Comparison of ENCODE assay signal across 12 mouse cellular contexts in the genomic region with DNA sequence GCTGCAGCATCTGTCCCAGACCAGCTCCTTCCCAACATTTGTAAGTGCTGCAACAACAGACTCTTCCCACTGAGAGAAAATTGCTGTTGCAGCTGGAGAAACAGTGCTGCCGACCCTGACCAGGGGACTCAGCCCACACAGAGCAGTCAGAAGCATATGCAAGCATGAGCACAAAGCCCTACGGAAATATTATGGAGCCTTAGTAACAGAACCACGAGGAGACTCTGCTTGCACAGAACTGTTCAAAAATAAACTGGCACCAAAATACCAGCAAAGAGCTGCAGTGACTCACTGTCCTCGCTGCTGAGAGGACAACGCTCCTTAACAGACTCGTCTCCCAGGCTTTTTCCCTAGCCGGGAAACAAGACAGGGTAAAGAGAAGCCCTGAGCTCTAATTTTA. TPM values are rescaled to one million over a fixed set of nuclear protein-coding genes. Genes with fewer than 3 reads are reported as not detected.
DNase-seq lines count a peak whose midpoint lies in the region; ATAC-seq and TF ChIP-seq lines count a peak whose summit lies in the region.
"Had no signal": no experiment of that assay in that cellular context is flagged by ENCODE, and none has a peak within 500 bp of the region (broad histone marks: within the 10 kb centered on the region; RNA-seq: fewer than 3 reads in every experiment).

No protein-coding gene starts in this region.

- H3K9ac ChIP-seq in liver, embryonic 13.5 days, result no peak overlapping the region
- H3K9ac ChIP-seq in liver, postnatal 0 days (replicated peaks), result no peak overlapping the region
- no peak overlapping the region for H3K9ac ChIP-seq in midbrain, embryonic 16.5 days (ENCODE audit: low read depth, low read length)
- H3K9ac ChIP-seq: forebrain, embryonic 12.5 days had no signal

- peak overlapping the region; percentile 13; the same call in 1 of the 2 replicates for H3K4me3 ChIP-seq in gastrocnemius, adult 2 months
- no peak overlapping the region for H3K4me3 ChIP-seq in liver, embryonic 13.5 days (replicated peaks)
- H3K4me3 ChIP-seq in liver, postnatal 0 days (ENCODE audit: low read depth, low read length), result no peak overlapping the region
- no peak overlapping the region for H3K4me3 ChIP-seq in small intestine, adult 2 months (ENCODE audit: low read depth, low read length)
- no peak overlapping the region for H3K4me3 ChIP-seq in midbrain, embryonic 16.5 days (ENCODE audit: low read depth, low read length)
- H3K4me3 ChIP-seq: forebrain, embryonic 12.5 days had no signal

- 81% methylated on average over 7 of the region's 7 CpGs for WGBS in liver, embryonic 13.5 days (ENCODE audit: insufficient replicate concordance)
- 74% methylated on average over 7 of the region's 7 CpGs for WGBS in liver, postnatal 0 days (ENCODE audit: insufficient replicate concordance)
- 67% methylated on average over 7 of the region's 7 CpGs for WGBS in small intestine, adult 2 months
- 81% methylated on average over 7 of the region's 7 CpGs for WGBS in midbrain, embryonic 16.5 days

- intact Hi-C loops in gastrocnemius, adult 2 months (cut with DNase I), result loop anchor here (10.0 kb wide), 1 partner anchor 47 kb away; a partner anchor contains a TSS

- no peak for TF ChIP-seq CTCF in gastrocnemius, adult 2 months (IDR thresholded peaks at IDR 0.05)
- TF ChIP-seq CTCF in liver, postnatal 0 days (IDR thresholded peaks at IDR 0.05; ENCODE audit: low read depth), result no peak
- no peak for TF ChIP-seq CTCF in small intestine, adult 2 months (IDR thresholded peaks at IDR 0.05; ENCODE audit: extremely low read depth, insufficient read length, insufficient replicate concordance, low read depth, low read length)

- no peaks in the 10 kb centered on the region for H3K9me3 ChIP-seq in liver, embryonic 13.5 days (replicated peaks)
- no peaks in the 10 kb centered on the region for H3K9me3 ChIP-seq in liver, postnatal 0 days (ENCODE audit: low read length)
- no peaks in the 10 kb centered on the region for H3K9me3 ChIP-seq in midbrain, embryonic 16.5 days (replicated peaks; ENCODE audit: control insufficient read depth, low read length, poor library complexity, severe bottlenecking)
- H3K9me3 ChIP-seq: forebrain, embryonic 12.5 days had no signal

- no peak for TF ChIP-seq POLR2A in small intestine, adult 2 months (IDR thresholded peaks at IDR 0.05; ENCODE audit: low read depth, low read length)

- no peak overlapping the region for H3K4me2 ChIP-seq in liver, embryonic 13.5 days
- H3K4me2 ChIP-seq in liver, postnatal 0 days (ENCODE audit: low read depth, low read length), result no peak overlapping the region
- no peak overlapping the region for H3K4me2 ChIP-seq in midbrain, embryonic 16.5 days (ENCODE audit: low read length)
- H3K4me2 ChIP-seq: forebrain, embryonic 12.5 days had no signal

- peak; percentile 42 for DNase-seq in gastrocnemius, adult 2 months
- DNase-seq in gastrocnemius, adult 18-20 months (ENCODE audit: low spot score), result no peak
- DNase-seq in liver, embryonic 13.5 days, result no peak
- DNase-seq in liver, postnatal 0 days, result no peak
- peak; percentile 31 to 47 for DNase-seq in layer of hippocampus, postnatal 14 days (ENCODE audit: low spot score in 2 of 2)
- no peak for DNase-seq in kidney, postnatal 36 days
- DNase-seq: cerebellum, postnatal 10 days; midbrain, embryonic 14.5 days had no signal

- H3K27ac ChIP-seq in gastrocnemius, adult 2 months, result peak overlapping the region; percentile 73
- peak overlapping the region; percentile 20 for H3K27ac ChIP-seq in liver, embryonic 13.5 days
- H3K27ac ChIP-seq in liver, postnatal 0 days (ENCODE audit: low read depth), result no peak overlapping the region
- peak overlapping the region; percentile 23; the same call in 1 of the 2 replicates for H3K27ac ChIP-seq in small intestine, adult 2 months (ENCODE audit: insufficient read depth, low read depth, low read length)
- no peak overlapping the region for H3K27ac ChIP-seq in midbrain, embryonic 16.5 days (ENCODE audit: low read length)
- H3K27ac ChIP-seq: forebrain, embryonic 12.5 days had no signal

- peaks cover 67% of the 10 kb centered on the region for H3K4me1 ChIP-seq in liver, embryonic 13.5 days (replicated peaks)
- H3K4me1 ChIP-seq in liver, postnatal 0 days (ENCODE audit: insufficient read depth), result peaks cover 33% of the 10 kb centered on the region
- H3K4me1 ChIP-seq in small intestine, adult 2 months (ENCODE audit: control insufficient read depth, insufficient read depth, insufficient read length, low read length), result peaks cover 12% of the 10 kb centered on the region; the same call in 1 of the 2 replicates
- H3K4me1 ChIP-seq in midbrain, embryonic 16.5 days (ENCODE audit: control insufficient read depth, insufficient read depth, low read length), result no peaks in the 10 kb centered on the region
- H3K4me1 ChIP-seq: forebrain, embryonic 12.5 days had no signal

- H3K27me3 ChIP-seq in liver, embryonic 13.5 days, result no peaks in the 10 kb centered on the region
- no peaks in the 10 kb centered on the region for H3K27me3 ChIP-seq in liver, postnatal 0 days (ENCODE audit: insufficient read depth, low read length)
- H3K27me3 ChIP-seq in small intestine, adult 2 months (ENCODE audit: control insufficient read depth, insufficient read depth, low read length), result no peaks in the 10 kb centered on the region
- no peaks in the 10 kb centered on the region for H3K27me3 ChIP-seq in midbrain, embryonic 16.5 days (ENCODE audit: control insufficient read depth, insufficient read depth, low read depth, low read length)
- H3K27me3 ChIP-seq: forebrain, embryonic 12.5 days had no signal

- no peak for ATAC-seq in liver, embryonic 13.5 days (ENCODE audit: low read depth)
- ATAC-seq in liver, postnatal 0 days, result no peak
- no peak for ATAC-seq in midbrain, embryonic 16.5 days
- ATAC-seq: CD4-positive, CD25-positive, alpha-beta regulatory T cell, adult 4 months had no signal

- 0 out of 2 replicates have a peak, but pooled peaks cover 9% of the 10 kb centered on the region for H3K36me3 ChIP-seq in liver, embryonic 13.5 days
- no peaks in the 10 kb centered on the region for H3K36me3 ChIP-seq in liver, postnatal 0 days (replicated peaks; ENCODE audit: insufficient read depth, low read length)
- no peaks in the 10 kb centered on the region for H3K36me3 ChIP-seq in small intestine, adult 2 months (ENCODE audit: control insufficient read depth, insufficient read depth, low read length)
- H3K36me3 ChIP-seq in midbrain, embryonic 16.5 days (ENCODE audit: control insufficient read depth, insufficient read depth, low read length), result no peaks in the 10 kb centered on the region
- H3K36me3 ChIP-seq: forebrain, embryonic 12.5 days had no signal

- no peak for TF ChIP-seq EP300 in liver, postnatal 0 days (IDR thresholded peaks at IDR 0.05; ENCODE audit: low read depth)

RNA-seq across cellular contexts. Expression of a gene that starts 47.0 kb away (rescaled TPM):
- 10 to 100 TPM; 43.7 to 70.1 TPM for total RNA-seq in gastrocnemius, adult 2 months (2021)
- 10 to 100 TPM; 49.4 to 75.6 TPM for total RNA-seq in gastrocnemius, adult 18-20 months (2021)
- 45.0 and 58.2 TPM in 2 replicates for polyA plus RNA-seq in liver, embryonic 13.5 days (2015; fragmentation: Nextera tagmentation; extraction: Ambion mirVana)
- polyA plus RNA-seq in liver, postnatal 0 days (2015; fragmentation: Nextera tagmentation; extraction: Ambion mirVana), result 20.6 and 24.3 TPM in 2 replicates
- total RNA-seq in layer of hippocampus, postnatal 14 days (2021), result 10 to 100 TPM; 50.2 to 55.7 TPM
- polyA plus RNA-seq in small intestine, adult 2 months (2012; rRNA removed), result 32.5 and 73.5 TPM in 2 replicates
- polyA plus RNA-seq in midbrain, embryonic 16.5 days (2015; fragmentation: Nextera tagmentation; extraction: Ambion mirVana), result 23.4 and 23.5 TPM in 2 replicates

Comparison
In these comparisons a context has a peak if more than half of its experiments do, and no peak if none do; other contexts are left out.
1. DNase-seq: peak in gastrocnemius, adult 2 months (single experiment) and layer of hippocampus, postnatal 14 days (2 of 2); none in gastrocnemius, adult 18-20 months (single experiment), liver, embryonic 13.5 days (single experiment), liver, postnatal 0 days (single experiment) and kidney, postnatal 36 days (0 of 2).
2. H3K27ac ChIP-seq: peak in gastrocnemius, adult 2 months (single experiment), liver, embryonic 13.5 days (single experiment) and small intestine, adult 2 months (single experiment); none in liver, postnatal 0 days (single experiment) and midbrain, embryonic 16.5 days (single experiment).